Mouse (Mus musculus) hindbrain, embryonic 14.5 days (tissue): ENCODE results near the gene Gm20521. TPM values are rescaled to one million over a fixed set of nuclear protein-coding genes. Genes with fewer than 3 reads are reported as not detected.
A peak's percentile ranks its signal among the peaks of the same experiment; 100 is the strongest.

Experiments used
- ATAC-seq: fragments of 200-750 bp; cut with Nextera tagmentation; 2 replicates; pipeline ENCODE4 v1.8.0; 2017; ENCODE audit warnings: moderate number of reproducible peaks, mild to moderate bottlenecking, moderate TSS enrichment, moderate library complexity; ENCODE audit not compliant: low FRiP score
- DNase-seq: peaks from one replicate; pipeline ENCODE4 v3.0.0-alpha.2; 2015; ENCODE audit warnings: low spot score
- H3K27ac ChIP-seq: fragments of 300-500 bp; sonication (generic); 2 replicates; pipeline ENCODE4 v1.5.1; 2014; ENCODE audit warnings: mild to moderate bottlenecking, moderate library complexity
- H3K27me3 ChIP-seq: fragments of 300-500 bp; sonication (generic); 2 replicates; pipeline ENCODE4 v1.6.1; 2014; ENCODE audit warnings: mild to moderate bottlenecking, low read length, mixed read lengths; ENCODE audit not compliant: control insufficient read depth, insufficient read depth
- H3K36me3 ChIP-seq: fragments of 300-500 bp; sonication (generic); replicated peaks from 2 replicates; pipeline ENCODE4 v1.6.1; 2014; ENCODE audit not compliant: control insufficient read depth, insufficient read depth
- H3K4me1 ChIP-seq: fragments of 300-500 bp; sonication (generic); replicated peaks from 2 replicates; pipeline ENCODE4 v1.6.1; 2014; ENCODE audit warnings: antibody characterized with exemption, low read length, mixed read lengths; ENCODE audit not compliant: control insufficient read depth, insufficient read depth
- H3K4me2 ChIP-seq: fragments of 300-500 bp; sonication (generic); replicated peaks from 2 replicates; pipeline ENCODE4 v1.6.1; 2014; ENCODE audit warnings: mild to moderate bottlenecking, moderate library complexity
- H3K4me3 ChIP-seq: fragments of 300-500 bp; sonication (generic); replicated peaks from 2 replicates; pipeline ENCODE4 v1.5.1; 2014; ENCODE audit warnings: mild to moderate bottlenecking, low read length
- H3K9ac ChIP-seq: fragments of 300-500 bp; sonication (generic); 2 replicates; pipeline ENCODE4 v1.6.1; 2014
- H3K9me3 ChIP-seq: fragments of 300-500 bp; sonication (generic); 2 replicates; pipeline ENCODE4 v1.6.1; 2016; ENCODE audit warnings: low read length; ENCODE audit not compliant: control insufficient read depth
- WGBS: fragments of 180-500 bp; shearing (Covaris S2); extraction: QIAGEN DNeasy Blood & Tissue Kit; methylation state at CpG from one replicate; pipeline ENCODE4 v1.1.7; 2014; 5-methylcytosine and 5-hydroxymethylcytosine counted together
- polyA plus RNA-seq: library from polyadenylated mRNA; unstranded; fragments of >200 nt; fragmentation: Nextera tagmentation; extraction: Ambion mirVana; gene quantifications from 2 replicates; pipeline ENCODE4 v1.2.1, GENCODE M21; 2014

Gene Gm20521
- polyA plus RNA-seq, result not detected in 2 replicates

DNA sequence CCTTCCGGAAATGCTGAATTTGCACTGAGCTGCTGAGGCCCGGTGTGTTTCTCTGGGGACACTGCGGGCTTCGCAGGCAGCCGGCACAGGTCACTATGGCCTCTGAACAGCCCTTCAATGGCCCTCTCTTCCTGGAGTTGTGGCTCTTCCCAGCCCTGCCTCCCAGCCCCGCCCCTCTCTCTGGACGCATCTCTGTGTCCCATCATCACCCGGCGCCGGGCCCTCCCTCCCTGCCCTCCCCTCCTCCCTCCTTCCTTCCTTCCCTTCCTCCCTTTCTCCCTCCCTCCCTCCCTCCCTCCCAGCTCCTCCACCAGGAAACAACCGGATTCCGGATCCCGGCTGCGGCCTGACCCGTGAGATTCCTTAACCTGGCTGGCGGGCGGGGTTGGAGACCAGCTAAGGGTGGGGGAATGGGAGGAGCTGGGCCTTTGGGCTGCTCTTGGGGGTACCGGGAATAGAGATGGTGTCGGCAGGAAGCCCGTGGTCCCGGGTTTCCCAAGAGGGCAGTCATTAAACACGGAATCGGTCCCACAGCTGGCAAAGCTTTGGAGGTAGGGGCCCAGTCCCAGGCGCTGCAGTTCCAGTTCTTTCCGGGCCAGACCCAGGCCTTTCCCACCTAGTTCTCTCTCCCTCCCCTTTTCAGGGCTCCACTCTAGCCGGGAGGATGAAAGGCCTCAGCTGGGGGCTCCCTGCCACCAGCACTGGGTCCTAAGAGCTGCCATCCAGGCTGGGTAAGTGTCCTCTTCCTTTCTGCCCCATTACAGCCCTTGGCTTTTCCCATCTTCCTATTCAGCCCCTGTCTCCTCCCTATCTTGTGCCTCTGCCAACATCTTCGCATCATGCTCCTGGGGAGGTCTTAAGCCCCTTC is at the start of gene Gm20521, which contains the start of gene Bcl2l2:
TSS of gene Gm20521 (plus strand) at position 288 of the 868 bp plus-strand sequence.
TSS of gene Bcl2l2 (plus strand) at position 224 of the 868 bp plus-strand sequence.
- H3K27ac ChIP-seq, result peak within 1 kb of the TSS; percentile 93
- ATAC-seq, result peak; percentile 88
- H3K36me3 ChIP-seq, result peaks cover 16% of the 10 kb centered on the region
- no peaks in the 10 kb centered on the region for H3K9me3 ChIP-seq
- WGBS, result 1% methylated on average over 27 of the region's 27 CpGs
- DNase-seq, result peak; percentile 75
- peak within 1 kb of the TSS; percentile 90 for H3K9ac ChIP-seq
- H3K27me3 ChIP-seq, result peaks cover 3% of the 10 kb centered on the region; the same call in 1 of the 2 replicates
- H3K4me1 ChIP-seq, result peaks cover 21% of the 10 kb centered on the region
- peak within 1 kb of the TSS; percentile 81 for H3K4me2 ChIP-seq
- peak within 1 kb of the TSS; percentile 51 for H3K4me3 ChIP-seq

GRCm38 (mm10) chr14:54843461-54843860 is 39.8 kb upstream of the Gm20521 start:
- no peak overlapping the region for H3K4me2 ChIP-seq
- no peaks in the 10 kb centered on the region for H3K4me1 ChIP-seq
- 5% methylated on average over 4 of the region's 4 CpGs for WGBS
- DNase-seq, result peak; percentile 83
- no peaks in the 10 kb centered on the region for H3K36me3 ChIP-seq
- H3K27ac ChIP-seq, result no peak overlapping the region
- no peak; the same call in 1 of the 2 replicates for ATAC-seq
- H3K9ac ChIP-seq, result no peak overlapping the region
- no peak overlapping the region for H3K4me3 ChIP-seq
- no peaks in the 10 kb centered on the region for H3K9me3 ChIP-seq
- no peaks in the 10 kb centered on the region for H3K27me3 ChIP-seq

- WGBS, result 95% methylated on average over 3 of the region's 3 CpGs
- H3K9ac ChIP-seq, result no peak overlapping the region
- ATAC-seq (no peak), DNase-seq (no peak)
- H3K27ac ChIP-seq, result no peak overlapping the region
- no peak overlapping the region for H3K4me2 ChIP-seq
- H3K27me3 ChIP-seq, result no peaks in the 10 kb centered on the region
- no peaks in the 10 kb centered on the region for H3K9me3 ChIP-seq
- H3K4me3 ChIP-seq, result no peak overlapping the region
- no peaks in the 10 kb centered on the region for H3K4me1 ChIP-seq
- H3K36me3 ChIP-seq, result peaks cover 27% of the 10 kb centered on the region
Observed at GRCm38 (mm10) chr14:54855726-54856125, 27.5 kb upstream of the Gm20521 start.

- Histone ChIP-seq H3K4me3 (no peak overlapping the region), H3K9me3 (no peaks in the 10 kb centered on the region), H3K36me3 (peaks cover 27% of the 10 kb centered on the region), H3K4me2 (no peak overlapping the region), H3K27ac (no peak overlapping the region), H3K4me1 (no peaks in the 10 kb centered on the region), H3K27me3 (no peaks in the 10 kb centered on the region), H3K9ac (no peak overlapping the region)
- DNase-seq (no peak), ATAC-seq (no peak)
- WGBS, result 92% methylated on average over 7 of the region's 7 CpGs
Observed at GRCm38 (mm10) chr14:54856703-54857102, 26.5 kb upstream of the Gm20521 start.

- H3K9ac ChIP-seq, result no peak overlapping the region
- ATAC-seq (no peak), DNase-seq (no peak)
- no peak overlapping the region for H3K4me3 ChIP-seq
- peaks cover under 1% of the 10 kb centered on the region; the same call in 1 of the 2 replicates for H3K4me1 ChIP-seq
- H3K27ac ChIP-seq, result no peak overlapping the region
- no peaks in the 10 kb centered on the region for H3K27me3 ChIP-seq
- 89% methylated on average over 9 of the region's 9 CpGs for WGBS
- no peak overlapping the region for H3K4me2 ChIP-seq
- no peaks in the 10 kb centered on the region for H3K9me3 ChIP-seq
- peaks cover 27% of the 10 kb centered on the region for H3K36me3 ChIP-seq
Observed at GRCm38 (mm10) chr14:54857891-54858290, 25.4 kb upstream of the Gm20521 start.

DNA sequence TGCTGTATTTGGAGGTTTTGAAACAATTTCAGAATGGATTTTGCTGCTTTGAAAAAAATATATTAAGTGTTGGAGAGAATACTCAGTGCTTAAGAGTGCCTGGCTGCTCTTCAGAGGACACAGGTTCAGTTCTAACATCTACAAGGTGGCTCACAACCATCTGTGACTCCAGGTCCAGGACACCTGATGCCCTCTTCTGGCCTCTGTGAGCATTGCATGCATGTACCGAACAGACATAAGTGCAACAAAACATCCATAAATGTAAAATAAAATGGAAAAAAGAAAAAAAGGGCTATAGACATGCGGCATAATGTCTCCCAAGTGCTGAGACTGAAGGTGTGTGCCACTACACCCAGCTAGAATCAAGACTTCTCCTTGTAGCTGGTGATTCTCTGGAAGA is 22.7 kb upstream of the Gm20521 start:
- H3K4me1 ChIP-seq, result peaks cover 7% of the 10 kb centered on the region
- no peak overlapping the region for H3K4me2 ChIP-seq
- no peak overlapping the region for H3K9ac ChIP-seq
- ATAC-seq (no peak), DNase-seq (peak; percentile 73)
- H3K27ac ChIP-seq, result no peak overlapping the region
- no peaks in the 10 kb centered on the region for H3K27me3 ChIP-seq
- peaks cover 19% of the 10 kb centered on the region; the same call in 1 of the 2 replicates for H3K36me3 ChIP-seq
- H3K4me3 ChIP-seq, result no peak overlapping the region
- WGBS, result 46% methylated on average over 2 of the region's 2 CpGs
- H3K9me3 ChIP-seq, result no peaks in the 10 kb centered on the region

DNA sequence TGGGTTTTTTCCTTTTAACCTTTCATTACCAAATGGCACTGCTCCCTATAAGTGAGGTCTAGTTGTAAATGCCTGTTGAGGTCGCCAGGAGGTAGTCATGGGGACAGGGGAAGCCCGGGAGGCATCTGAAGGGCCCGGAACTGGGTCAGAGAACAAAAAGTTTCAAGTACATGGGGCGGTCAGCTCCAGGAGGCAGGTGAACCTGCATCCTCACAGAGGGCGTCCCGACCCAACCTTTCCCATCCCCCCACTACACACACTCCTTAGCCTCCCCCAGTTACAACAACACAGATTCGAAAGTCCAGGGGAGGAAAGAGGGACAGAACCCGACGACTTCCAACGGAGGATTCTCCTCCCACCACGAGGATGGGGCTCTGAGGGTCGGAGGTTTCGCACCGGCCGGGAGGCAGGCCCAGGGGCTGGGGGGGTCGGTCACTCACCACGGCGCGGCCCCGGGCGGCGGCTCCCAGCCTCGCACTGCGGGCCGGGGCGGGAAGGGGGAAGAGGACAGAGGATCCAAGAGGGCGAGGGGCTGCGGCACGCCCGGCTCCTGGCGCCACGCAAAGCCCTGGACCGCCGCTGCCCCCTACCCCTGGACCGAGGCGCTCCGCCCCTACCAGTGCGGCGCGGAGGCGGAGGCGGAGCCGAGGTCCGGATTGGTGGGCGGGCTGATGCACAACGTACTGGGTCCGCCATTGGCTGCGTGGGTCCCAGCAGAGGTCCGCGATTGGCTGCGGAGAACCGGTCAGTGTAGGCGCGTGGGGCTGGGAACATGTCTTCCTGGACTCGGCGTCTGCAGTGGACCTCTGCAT is 19.5 kb upstream of the Gm20521 start:
- Histone ChIP-seq H3K27me3 (no peaks in the 10 kb centered on the region), H3K9me3 (no peaks in the 10 kb centered on the region), H3K4me3 (peak overlapping the region; percentile 83), H3K36me3 (no peaks in the 10 kb centered on the region), H3K4me2 (peak overlapping the region; percentile 66), H3K4me1 (peaks cover 7% of the 10 kb centered on the region), H3K9ac (peak overlapping the region; percentile 90), H3K27ac (peak overlapping the region; percentile 77)
- ATAC-seq (peak; percentile 100), DNase-seq (peak; percentile 90)
- under 1% methylated on average over 47 of the region's 56 CpGs for WGBS

GRCm38 (mm10) chr14:54864313-54865036 is 18.8 kb upstream of the Gm20521 start:
- WGBS, result 18% methylated on average over 21 of the region's 21 CpGs
- Histone ChIP-seq H3K27ac (peak overlapping the region; percentile 77), H3K9ac (peak overlapping the region; percentile 90; the same call in 1 of the 2 replicates), H3K9me3 (no peaks in the 10 kb centered on the region), H3K36me3 (no peaks in the 10 kb centered on the region), H3K4me1 (peaks cover 7% of the 10 kb centered on the region), H3K27me3 (no peaks in the 10 kb centered on the region), H3K4me3 (peak overlapping the region; percentile 83), H3K4me2 (peak overlapping the region; percentile 66)
- peak; percentile 32; the same call in 1 of the 2 replicates for ATAC-seq
- DNase-seq, result no peak
